Mouse (Mus musculus): ENCODE results near the gene Rbbp4. TPM values are rescaled to one million over a fixed set of nuclear protein-coding genes. Genes with fewer than 3 reads are reported as not detected.

Rbbp4 gene
- polyA plus RNA-seq, 1 experiment from 2014 or later: 261 TPM

Small RNAs within 50 kb of the gene (microRNA-seq; reads per million reads assigned to microRNA genes)
- not detected for gene Gm22994

Other genes with a start within 250 kb of the Rbbp4 start
- gene Tmem54, start 229.8 kb downstream of the Rbbp4 start, polyA plus RNA-seq (2015; fragmentation: Nextera tagmentation; extraction: Ambion mirVana): 1.2 and 1.9 TPM in 2 replicates
- gene Hpca, start 213.3 kb downstream of the Rbbp4 start, polyA plus RNA-seq (2015; fragmentation: Nextera tagmentation; extraction: Ambion mirVana): 0.31 and 0.66 TPM in 2 replicates
- 1.0 and 1.1 TPM in 2 replicates for gene Fndc5, start 198.4 kb downstream of the Rbbp4 start, polyA plus RNA-seq (2015; fragmentation: Nextera tagmentation; extraction: Ambion mirVana)
- 6.0 and 6.6 TPM in 2 replicates for gene S100pbp, start 145.6 kb downstream of the Rbbp4 start, polyA plus RNA-seq (2015; fragmentation: Nextera tagmentation; extraction: Ambion mirVana)
- 60.8 and 62.4 TPM in 2 replicates for gene Yars, start 145.6 kb downstream of the Rbbp4 start, polyA plus RNA-seq (2015; fragmentation: Nextera tagmentation; extraction: Ambion mirVana)
- 1.1 and 1.6 TPM in 2 replicates for gene C77080, start 74.0 kb downstream of the Rbbp4 start, polyA plus RNA-seq (2015; fragmentation: Nextera tagmentation; extraction: Ambion mirVana)
- gene Sync, start 47.8 kb downstream of the Rbbp4 start, polyA plus RNA-seq (2015; fragmentation: Nextera tagmentation; extraction: Ambion mirVana): 0.21 and 0.35 TPM in 2 replicates
- gene Zbtb8os, start 325 bp upstream of the Rbbp4 start, polyA plus RNA-seq (2015; fragmentation: Nextera tagmentation; extraction: Ambion mirVana): 23.5 and 23.8 TPM in 2 replicates
- 2.3 TPM in 2 replicates for gene Zbtb8a, start 42.7 kb upstream of the Rbbp4 start, polyA plus RNA-seq (2015; fragmentation: Nextera tagmentation; extraction: Ambion mirVana)
- 0.79 and 1.2 TPM in 2 replicates for gene Zbtb8b, start 105.5 kb upstream of the Rbbp4 start, polyA plus RNA-seq (2015; fragmentation: Nextera tagmentation; extraction: Ambion mirVana)
- 71.8 and 82.6 TPM in 2 replicates for gene Bsdc1, start 126.2 kb upstream of the Rbbp4 start, polyA plus RNA-seq (2015; fragmentation: Nextera tagmentation; extraction: Ambion mirVana)
- gene Tssk3, start 155.7 kb upstream of the Rbbp4 start, polyA plus RNA-seq (2015; fragmentation: Nextera tagmentation; extraction: Ambion mirVana): 0.09 and 0.12 TPM in 2 replicates
- gene Fam229a, start 155.8 kb upstream of the Rbbp4 start, polyA plus RNA-seq (2015; fragmentation: Nextera tagmentation; extraction: Ambion mirVana): 0.28 and 0.82 TPM in 2 replicates
- 51.3 and 52.7 TPM in 2 replicates for gene Marcksl1, start 178.2 kb upstream of the Rbbp4 start, polyA plus RNA-seq (2015; fragmentation: Nextera tagmentation; extraction: Ambion mirVana)
- 98.9 and 100 TPM in 2 replicates for gene Hdac1, start 207.3 kb upstream of the Rbbp4 start, polyA plus RNA-seq (2015; fragmentation: Nextera tagmentation; extraction: Ambion mirVana)
- 2.4 and 3.3 TPM in 2 replicates for gene Lck, start 238.3 kb upstream of the Rbbp4 start, polyA plus RNA-seq (2015; fragmentation: Nextera tagmentation; extraction: Ambion mirVana)
- gene Fam167b, start 243.2 kb upstream of the Rbbp4 start, polyA plus RNA-seq (2015; fragmentation: Nextera tagmentation; extraction: Ambion mirVana): 6.7 and 7.2 TPM in 2 replicates

Measured in liver, embryonic 15.5 days (tissue).